Mouse (Mus musculus): ENCODE data around the gene Dlg2. TPM values are rescaled to one million over a fixed set of nuclear protein-coding genes. Genes with fewer than 3 reads are reported as not detected.

Gene Dlg2
- total RNA-seq, 2 experiments from 2014 or later = 0.60 to 1.2 TPM

GRCm38 (mm10) chr7:92186341-92186740 lies 1709.9 kb downstream of the Dlg2 start:
- no peak for ATAC-seq (replicated peaks; ENCODE audit: low FRiP score, poor library complexity, severe bottlenecking)

- ATAC-seq (replicated peaks; ENCODE audit: low FRiP score, poor library complexity, severe bottlenecking) = no peak
Observed at GRCm38 (mm10) chr7:92189149-92189548, 1712.7 kb downstream of the Dlg2 start.

GRCm38 (mm10) chr7:92196004-92196403 lies 1719.5 kb downstream of the Dlg2 start:
- ATAC-seq (replicated peaks; ENCODE audit: low FRiP score, poor library complexity, severe bottlenecking) = no peak

GRCm38 (mm10) chr7:92197621-92198020 lies 1721.1 kb downstream of the Dlg2 start:
- no peak for ATAC-seq (replicated peaks; ENCODE audit: low FRiP score, poor library complexity, severe bottlenecking)

- no peak for ATAC-seq (replicated peaks; ENCODE audit: low FRiP score, poor library complexity, severe bottlenecking)
Observed at GRCm38 (mm10) chr7:92199131-92199530, 1722.7 kb downstream of the Dlg2 start.

- no peak for ATAC-seq (replicated peaks; ENCODE audit: low FRiP score, poor library complexity, severe bottlenecking)
Observed at GRCm38 (mm10) chr7:92210701-92211100, 1734.2 kb downstream of the Dlg2 start.

GRCm38 (mm10) chr7:92213751-92214150 lies 1737.3 kb downstream of the Dlg2 start:
- no peak for ATAC-seq (replicated peaks; ENCODE audit: low FRiP score, poor library complexity, severe bottlenecking)

- no peak for ATAC-seq (replicated peaks; ENCODE audit: low FRiP score, poor library complexity, severe bottlenecking)
Observed at GRCm38 (mm10) chr7:92218171-92218570, 1741.7 kb downstream of the Dlg2 start.

GRCm38 (mm10) chr7:92220619-92221018 lies 1744.1 kb downstream of the Dlg2 start:
- no peak for ATAC-seq (replicated peaks; ENCODE audit: low FRiP score, poor library complexity, severe bottlenecking)

GRCm38 (mm10) chr7:92234476-92235202 lies 1758.2 kb downstream of the Dlg2 start:
- ATAC-seq (replicated peaks; ENCODE audit: low FRiP score, poor library complexity, severe bottlenecking) = no peak

- ATAC-seq (replicated peaks; ENCODE audit: low FRiP score, poor library complexity, severe bottlenecking) = no peak
Observed at GRCm38 (mm10) chr7:92235541-92236031, 1759.1 kb downstream of the Dlg2 start.

- ATAC-seq (replicated peaks; ENCODE audit: low FRiP score, poor library complexity, severe bottlenecking) = no peak
Observed at GRCm38 (mm10) chr7:92240908-92241307, 1764.4 kb downstream of the Dlg2 start.

GRCm38 (mm10) chr7:92247594-92247993 lies 1771.1 kb downstream of the Dlg2 start:
- ATAC-seq (replicated peaks; ENCODE audit: low FRiP score, poor library complexity, severe bottlenecking) = no peak

- ATAC-seq (replicated peaks; ENCODE audit: low FRiP score, poor library complexity, severe bottlenecking) = no peak
Observed at GRCm38 (mm10) chr7:92248619-92249018, 1772.1 kb downstream of the Dlg2 start.

GRCm38 (mm10) chr7:92258148-92258547 lies 1781.7 kb downstream of the Dlg2 start:
- no peak for ATAC-seq (replicated peaks; ENCODE audit: low FRiP score, poor library complexity, severe bottlenecking)

GRCm38 (mm10) chr7:92258701-92259100 lies 1782.2 kb downstream of the Dlg2 start:
- ATAC-seq (replicated peaks; ENCODE audit: low FRiP score, poor library complexity, severe bottlenecking) = no peak

- no peak for ATAC-seq (replicated peaks; ENCODE audit: low FRiP score, poor library complexity, severe bottlenecking)
Observed at GRCm38 (mm10) chr7:92264325-92264724, 1787.9 kb downstream of the Dlg2 start.

- ATAC-seq (replicated peaks; ENCODE audit: low FRiP score, poor library complexity, severe bottlenecking) = no peak
Observed at GRCm38 (mm10) chr7:92264964-92265363, 1788.5 kb downstream of the Dlg2 start.

- ATAC-seq (replicated peaks; ENCODE audit: low FRiP score, poor library complexity, severe bottlenecking) = no peak
Observed at GRCm38 (mm10) chr7:92275353-92275752, 1798.9 kb downstream of the Dlg2 start.

GRCm38 (mm10) chr7:92277629-92278028 lies 1801.2 kb downstream of the Dlg2 start:
- no peak for ATAC-seq (replicated peaks; ENCODE audit: low FRiP score, poor library complexity, severe bottlenecking)

- ATAC-seq (replicated peaks; ENCODE audit: low FRiP score, poor library complexity, severe bottlenecking) = no peak
Observed at GRCm38 (mm10) chr7:92280925-92281324, 1804.5 kb downstream of the Dlg2 start.

- no peak for ATAC-seq (replicated peaks; ENCODE audit: low FRiP score, poor library complexity, severe bottlenecking)
Observed at GRCm38 (mm10) chr7:92287058-92287457, 1810.6 kb downstream of the Dlg2 start.
